Mouse (Mus musculus): Measurements from ENCODE around the gene Acot7. TPM values are rescaled to one million over a fixed set of nuclear protein-coding genes. Genes with fewer than 3 reads are reported as not detected.

Gene Acot7
- polyA plus RNA-seq, 1 experiment from 2014 or later: 102 TPM

DNA sequence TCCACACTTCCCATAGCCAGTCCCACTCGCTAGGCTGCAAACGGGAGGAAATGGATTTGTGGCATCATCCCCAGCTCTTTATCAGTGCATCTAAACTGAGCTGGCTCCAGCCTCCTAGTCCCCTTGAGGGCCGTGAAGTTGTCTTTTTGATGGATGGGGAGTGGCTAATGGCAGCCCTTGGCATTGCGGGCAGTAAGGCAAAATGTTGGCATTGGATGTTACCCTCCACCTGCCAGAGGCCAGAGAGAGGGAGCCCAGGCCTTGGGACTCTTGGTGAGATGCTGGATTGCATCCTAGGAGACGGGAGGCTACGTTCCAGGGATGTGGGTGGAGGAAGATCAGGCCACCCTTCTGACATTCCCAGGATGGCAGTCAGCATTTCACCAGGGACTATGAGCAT is 128.1 kb downstream of the Acot7 start:
- DNase-seq (ENCODE audit: low read depth, low spot score) (no peak), ATAC-seq (no peak)
- CTCF ChIA-PET: interaction anchor here (1.1 kb wide), 1 partner anchor 179 kb away, joined by 3 read pairs; no protein-coding TSS in a partner anchor
- POLR2A ChIA-PET: no interaction called here
- no peak for TF ChIP-seq CTCF (IDR thresholded peaks at IDR 0.05)
- H3K27me3 ChIP-seq: no peaks in the 10 kb centered on the region
- in situ Hi-C loops (cut with MboI; ENCODE audit: low pct_unique_long_range_greater_than_20kb): no loop called here

DNA sequence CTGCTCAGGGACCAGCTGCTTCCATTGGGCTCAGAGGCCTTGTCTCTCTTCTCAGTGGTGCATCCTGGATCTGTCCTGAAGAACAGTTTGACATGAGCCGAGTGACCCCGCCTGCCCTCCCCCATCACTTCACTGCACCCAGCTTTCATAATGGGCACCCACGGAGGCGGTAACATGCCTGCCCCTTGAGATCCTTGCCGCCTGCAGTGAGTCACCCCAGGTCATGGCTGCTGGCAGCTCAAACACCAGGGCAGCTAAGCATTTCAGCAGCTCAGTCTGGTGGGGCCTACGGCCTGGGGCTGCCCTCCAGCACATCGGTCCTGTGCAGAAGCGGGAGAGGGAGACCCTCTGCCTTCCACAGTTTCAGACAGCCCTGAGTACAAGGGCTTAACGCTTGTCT is 129.6 kb downstream of the Acot7 start:
- DNase-seq (ENCODE audit: low read depth, low spot score): peak; percentile 28
- ChIA-PET POLR2A (interaction anchor here (0.6 kb wide), 1 partner anchor 9 kb away, joined by 3 read pairs; no protein-coding TSS in a partner anchor), CTCF (no interaction called here)
- H3K27me3 ChIP-seq: peaks cover under 1% of the 10 kb centered on the region
- peak; percentile 73 for ATAC-seq
- TF ChIP-seq CTCF (IDR thresholded peaks at IDR 0.05): no peak
- in situ Hi-C loops (cut with MboI; ENCODE audit: low pct_unique_long_range_greater_than_20kb): no loop called here

DNA sequence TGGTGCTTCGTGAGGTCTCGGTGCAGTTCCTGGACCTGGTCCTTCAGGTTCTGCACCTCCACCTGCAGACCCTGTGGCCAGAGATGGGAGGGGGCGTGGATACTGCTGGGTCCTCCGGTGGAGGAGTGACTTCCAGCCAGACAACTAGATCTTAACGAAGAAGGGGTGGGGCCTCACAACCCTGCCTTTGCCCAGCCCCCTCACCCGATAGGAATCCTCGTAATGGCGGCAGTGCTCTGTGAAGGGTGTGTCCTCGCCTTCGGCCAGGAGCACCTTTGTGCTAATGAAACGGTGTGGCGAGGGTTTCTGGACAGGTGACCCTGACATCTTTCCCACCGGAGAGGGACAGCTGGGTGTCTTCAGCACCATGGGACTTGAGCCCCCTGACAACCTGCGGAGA is 134.3 kb downstream of the Acot7 start:
- DNase-seq (ENCODE audit: low read depth, low spot score) (no peak), ATAC-seq (no peak)
- TF ChIP-seq CTCF (IDR thresholded peaks at IDR 0.05): no peak
- in situ Hi-C loops (cut with MboI; ENCODE audit: low pct_unique_long_range_greater_than_20kb): no loop called here
- peaks cover 8% of the 10 kb centered on the region for H3K27me3 ChIP-seq
- POLR2A ChIA-PET: no interaction called here
- CTCF ChIA-PET: no interaction called here

DNA sequence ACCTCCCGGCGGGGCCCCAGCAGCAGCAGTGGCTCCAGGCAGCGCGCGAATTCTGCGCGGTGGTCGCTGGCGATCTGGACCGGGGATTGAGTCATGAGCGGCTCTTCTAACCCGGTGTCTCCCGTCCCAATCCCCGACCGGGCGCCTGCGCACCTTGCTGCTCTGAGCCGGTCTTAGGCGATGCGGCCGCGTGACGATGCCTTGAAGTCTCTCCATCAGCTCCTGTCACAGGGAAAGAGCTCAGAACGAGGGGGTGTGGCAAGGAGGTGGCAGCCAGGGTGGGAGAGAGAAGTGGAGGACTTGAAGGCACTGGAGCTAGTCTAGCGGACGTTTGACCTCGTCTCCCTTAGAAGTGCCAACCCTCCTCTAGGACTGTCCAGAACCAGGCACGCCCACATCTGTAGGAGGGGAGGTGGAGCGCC is 135.3 kb downstream of the Acot7 start:
- ATAC-seq (peak; percentile 8), DNase-seq (ENCODE audit: low read depth, low spot score) (no peak)
- CTCF ChIA-PET: no interaction called here
- POLR2A ChIA-PET: no interaction called here
- no peak for TF ChIP-seq CTCF (IDR thresholded peaks at IDR 0.05)
- in situ Hi-C loops (cut with MboI; ENCODE audit: low pct_unique_long_range_greater_than_20kb): no loop called here
- peaks cover 8% of the 10 kb centered on the region for H3K27me3 ChIP-seq

DNA sequence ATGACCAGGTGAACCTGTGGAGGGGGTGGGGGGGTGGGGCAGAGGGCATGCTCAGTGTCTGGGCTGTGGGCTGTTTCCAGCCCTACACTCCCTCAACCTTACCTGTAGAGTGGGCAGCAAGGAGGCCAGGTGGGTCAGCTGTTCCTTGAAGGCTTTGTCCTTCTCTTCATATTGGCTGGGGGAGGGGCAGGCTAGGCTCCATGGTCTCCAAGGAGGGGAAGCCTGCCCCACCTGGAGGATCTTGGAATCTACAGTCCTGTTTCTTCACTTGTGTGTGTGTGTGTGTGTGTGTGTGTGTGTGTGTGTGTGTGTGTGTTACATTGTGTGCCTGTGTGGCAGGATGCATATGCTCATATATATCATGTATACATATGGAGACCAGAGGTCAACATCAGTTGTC is 136.0 kb downstream of the Acot7 start:
- no peak for TF ChIP-seq CTCF (IDR thresholded peaks at IDR 0.05)
- ATAC-seq (no peak), DNase-seq (ENCODE audit: low read depth, low spot score) (no peak)
- in situ Hi-C loops (cut with MboI; ENCODE audit: low pct_unique_long_range_greater_than_20kb): no loop called here
- H3K27me3 ChIP-seq: peaks cover 8% of the 10 kb centered on the region
- ChIA-PET CTCF (no interaction called here), POLR2A (no interaction called here)

DNA sequence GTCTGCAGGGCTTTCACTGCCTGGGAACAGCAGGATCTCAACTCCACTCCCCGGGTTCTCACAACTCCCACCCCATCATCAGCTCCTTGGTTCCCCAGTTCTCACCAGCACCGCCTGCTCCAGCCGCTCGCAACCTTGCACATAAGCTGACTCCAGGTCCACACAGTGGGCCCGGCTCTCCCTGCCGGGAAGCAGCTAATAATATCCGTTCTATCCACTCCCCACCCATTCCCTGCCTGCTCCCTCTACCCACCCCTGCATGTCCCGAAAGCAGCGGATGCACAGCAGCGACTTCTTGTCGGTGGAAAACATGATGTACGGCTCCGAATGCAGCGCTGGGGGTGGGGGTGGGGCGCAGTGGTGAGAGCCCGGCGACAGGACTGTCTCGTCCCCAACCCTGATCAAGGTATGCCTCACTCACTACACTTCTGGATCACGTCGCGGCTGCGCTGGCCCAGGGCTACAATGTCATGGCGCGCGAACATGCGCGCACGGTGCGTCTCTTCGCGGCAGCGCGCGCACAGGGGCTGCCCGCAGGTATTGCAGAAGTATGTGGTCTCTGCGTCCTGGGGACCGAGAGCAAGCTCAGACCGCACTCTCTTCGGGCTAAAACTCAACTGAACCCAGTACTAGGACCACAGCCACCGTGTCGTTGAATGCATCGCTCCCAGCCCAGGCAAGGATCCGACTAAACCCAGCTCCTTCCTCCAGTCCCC is 137.7 kb downstream of the Acot7 start:
- CTCF ChIA-PET: interaction anchor here (1.1 kb wide), 1 partner anchor 22 kb away, joined by 3 read pairs; no protein-coding TSS in a partner anchor
- DNase-seq (ENCODE audit: low read depth, low spot score): no peak
- POLR2A ChIA-PET: interaction anchor here (0.6 to 1.0 kb wide), 2 partner anchors 14 to 119 kb away, joined by 3 to 4 read pairs; no protein-coding TSS in a partner anchor
- TF ChIP-seq CTCF (IDR thresholded peaks at IDR 0.05): no peak
- in situ Hi-C loops (cut with MboI; ENCODE audit: low pct_unique_long_range_greater_than_20kb): no loop called here
- peaks cover 8% of the 10 kb centered on the region for H3K27me3 ChIP-seq
- no peak for ATAC-seq

DNA sequence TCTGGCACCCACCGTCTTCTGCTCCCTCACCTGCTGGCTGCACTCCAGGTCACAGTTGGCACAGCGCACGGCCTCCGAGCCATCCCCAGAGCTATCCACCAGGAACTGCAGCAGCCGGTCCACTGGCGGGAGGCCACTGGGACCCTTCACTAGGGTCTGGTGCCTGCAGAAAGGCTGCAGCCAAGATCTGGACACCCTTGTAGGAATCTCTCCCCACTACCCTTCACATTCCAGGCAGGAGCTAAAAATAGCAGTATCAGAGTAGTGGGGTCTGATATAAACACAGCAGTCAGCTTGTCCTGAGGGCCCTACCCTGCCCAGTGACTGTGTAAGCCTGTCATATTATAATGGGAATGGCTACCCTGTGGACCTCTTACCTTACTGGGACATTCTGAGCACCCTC is 139.7 kb downstream of the Acot7 start:
- ChIA-PET CTCF (interaction anchor here (1.2 to 1.4 kb wide), 2 partner anchors 107 to 115 kb away, joined by 3 to 5 read pairs; no protein-coding TSS in a partner anchor), POLR2A (no interaction called here)
- in situ Hi-C loops (cut with MboI; ENCODE audit: low pct_unique_long_range_greater_than_20kb): no loop called here
- H3K27me3 ChIP-seq: peaks cover 7% of the 10 kb centered on the region
- TF ChIP-seq CTCF (IDR thresholded peaks at IDR 0.05): no peak
- ATAC-seq (no peak), DNase-seq (ENCODE audit: low read depth, low spot score) (no peak)

DNA sequence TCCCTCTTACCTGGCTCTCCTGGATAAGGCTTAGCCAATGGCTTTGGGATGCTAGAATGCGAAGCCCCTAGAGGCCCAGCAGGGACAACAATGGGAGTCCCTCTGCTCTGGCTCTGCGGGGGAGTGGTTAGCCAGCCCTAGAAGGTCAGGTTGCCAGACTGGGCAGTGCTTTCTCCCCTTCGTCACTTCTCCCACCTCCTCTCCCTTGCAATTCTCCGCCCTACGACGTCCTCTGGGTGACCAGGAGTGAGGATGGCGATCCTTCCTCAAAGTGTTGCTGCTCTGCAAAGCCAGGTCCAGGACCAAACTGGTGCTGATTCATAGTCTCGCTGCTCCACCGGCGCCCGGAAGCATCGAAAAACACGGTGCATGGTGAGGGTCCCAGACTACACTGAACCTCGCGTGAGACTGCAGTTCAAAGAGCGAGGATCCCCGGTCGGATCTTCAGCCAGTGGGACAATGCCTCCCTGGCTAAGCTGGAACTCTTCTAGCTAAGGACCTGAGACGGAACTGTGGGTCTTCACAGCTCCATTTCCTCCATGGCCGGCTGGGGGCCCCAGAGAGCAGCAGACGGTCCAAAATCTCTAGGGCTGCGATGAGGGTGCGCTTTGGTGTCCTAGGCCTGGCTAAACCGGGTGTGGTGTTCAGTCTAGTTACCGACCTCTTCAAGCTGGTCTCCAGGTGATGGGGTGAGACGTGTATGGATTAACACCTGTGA is 140.7 kb downstream of the Acot7 start, which contains the start of gene Rnf207:
TSS of gene Rnf207 (minus strand) at position 477 of the 718 bp plus-strand sequence.
- H3K27me3 ChIP-seq: no peaks in the 10 kb centered on the region
- TF ChIP-seq CTCF (IDR thresholded peaks at IDR 0.05): no peak
- in situ Hi-C loops (cut with MboI; ENCODE audit: low pct_unique_long_range_greater_than_20kb): no loop called here
- ChIA-PET CTCF (interaction anchor here (0.9 to 1.7 kb wide), 4 partner anchors 14 to 116 kb away, joined by 3 to 7 read pairs (median 5); no protein-coding TSS in a partner anchor), POLR2A (interaction anchor here (1.0 kb wide), 1 partner anchor 115 kb away, joined by 3 read pairs; no protein-coding TSS in a partner anchor)
- DNase-seq (ENCODE audit: low read depth, low spot score) (no peak), ATAC-seq (no peak)

Other genes starting within 250 kb of the Acot7 start
- gene Dnajc11, start 244.4 kb upstream of the Acot7 start, polyA plus RNA-seq (2021): 42.7 TPM
- gene Thap3, start 189.1 kb upstream of the Acot7 start, polyA plus RNA-seq (2021): 20.8 TPM
- 18.6 TPM for gene Phf13, start 181.9 kb upstream of the Acot7 start, polyA plus RNA-seq (2021)
- gene Klhl21, start 169.3 kb upstream of the Acot7 start, polyA plus RNA-seq (2021): 16.6 TPM
- gene Zbtb48, start 150.5 kb upstream of the Acot7 start, polyA plus RNA-seq (2021): 13.7 TPM
- 0.56 TPM for gene Tas1r1, start 139.6 kb upstream of the Acot7 start, polyA plus RNA-seq (2021)
- 19.4 TPM for gene Nol9, start 138.8 kb upstream of the Acot7 start, polyA plus RNA-seq (2021)
- 13.0 TPM for gene Plekhg5, start 105.6 kb upstream of the Acot7 start, polyA plus RNA-seq (2021)
- 1.5 TPM for gene Tnfrsf25, start 62.2 kb upstream of the Acot7 start, polyA plus RNA-seq (2021)
- gene Espn, start 25.8 kb upstream of the Acot7 start, polyA plus RNA-seq (2021): 1.3 TPM
- gene Hes2, start 19.3 kb upstream of the Acot7 start, polyA plus RNA-seq (2021): not detected
- 21.1 TPM for gene Gpr153, start 96.1 kb downstream of the Acot7 start, polyA plus RNA-seq (2021)
- gene Hes3, start 113.5 kb downstream of the Acot7 start, polyA plus RNA-seq (2021): 0.12 TPM
- gene Icmt, start 119.1 kb downstream of the Acot7 start, polyA plus RNA-seq (2021): 42.2 TPM
- gene Rnf207, start 140.9 kb downstream of the Acot7 start, polyA plus RNA-seq (2021): 0.17 TPM
- gene Rpl22, start 147.6 kb downstream of the Acot7 start, polyA plus RNA-seq (2021): 562 TPM
- 0.96 TPM for gene Chd5, start 160.5 kb downstream of the Acot7 start, polyA plus RNA-seq (2021)